Mouse (Mus musculus) limb, embryonic 12.5 days (tissue): ENCODE data around the gene Trim11. TPM values are rescaled to one million over a fixed set of nuclear protein-coding genes. Genes with fewer than 3 reads are reported as not detected.

Source experiments
- microRNA-seq: library from miRNA; unstranded; fragments of <30 nt; microRNA quantifications from one replicate; pipeline ENCODE4, GENCODE M21; 2017
- polyA plus RNA-seq: library from polyadenylated mRNA; unstranded; fragments of >200 nt; fragmentation: Nextera tagmentation; extraction: Ambion mirVana; gene quantifications from 2 replicates; pipeline ENCODE4 v1.2.1, GENCODE M21; 2016

Gene Trim11
- polyA plus RNA-seq, 1 experiment from 2014 or later: 22.4 TPM

Small RNA genes within 50 kb of the gene (microRNA-seq; reads per million reads assigned to microRNA genes)
- gene Gm44313: not detected

Other genes with a start within 250 kb of the Trim11 start
- gene Olfr317, start 238.9 kb upstream of the Trim11 start, polyA plus RNA-seq: not detected in 2 replicates
- not detected in 2 replicates for gene Olfr316, start 225.4 kb upstream of the Trim11 start, polyA plus RNA-seq
- not detected in 2 replicates for gene Olfr315, start 204.9 kb upstream of the Trim11 start, polyA plus RNA-seq
- gene Olfr314, start 195.1 kb upstream of the Trim11 start, polyA plus RNA-seq: not detected in 2 replicates
- gene Fam183b, start 176.1 kb upstream of the Trim11 start, polyA plus RNA-seq: not detected in 2 replicates
- not detected in 2 replicates for gene Olfr313, start 163.1 kb upstream of the Trim11 start, polyA plus RNA-seq
- not detected in 2 replicates for gene Olfr312, start 148.9 kb upstream of the Trim11 start, polyA plus RNA-seq
- not detected in 2 replicates for gene Olfr311, start 138.8 kb upstream of the Trim11 start, polyA plus RNA-seq
- gene Gm12258, start 130.9 kb upstream of the Trim11 start, polyA plus RNA-seq: 12.8 and 13.5 TPM in 2 replicates
- gene 2810021J22Rik, start 110.9 kb upstream of the Trim11 start, polyA plus RNA-seq: 8.9 and 11.0 TPM in 2 replicates
- 4.9 and 6.6 TPM in 2 replicates for gene Zfp39, start 73.9 kb upstream of the Trim11 start, polyA plus RNA-seq
- gene Btnl10, start 60.2 kb upstream of the Trim11 start, polyA plus RNA-seq: 0.25 TPM in 1 of 2 replicates, not detected in the other
- gene Rnf187, start 39.2 kb upstream of the Trim11 start, polyA plus RNA-seq: 306 and 315 TPM in 2 replicates
- 22.6 and 28.5 TPM in 2 replicates for gene Hist3h2ba, start 29.2 kb upstream of the Trim11 start, polyA plus RNA-seq
- gene Hist3h2a, start 23.4 kb upstream of the Trim11 start, polyA plus RNA-seq: 26.2 and 27.9 TPM in 2 replicates
- gene Trim17, start 23.4 kb upstream of the Trim11 start, polyA plus RNA-seq: 0.80 and 0.93 TPM in 2 replicates
- gene Obscn, start 158.3 kb downstream of the Trim11 start, polyA plus RNA-seq: 0.70 and 1.00 TPM in 2 replicates
- gene Iba57, start 185.6 kb downstream of the Trim11 start, polyA plus RNA-seq: 4.5 and 5.0 TPM in 2 replicates
- gene Gjc2, start 205.1 kb downstream of the Trim11 start, polyA plus RNA-seq: 0.65 and 1.2 TPM in 2 replicates
- gene Guk1, start 214.1 kb downstream of the Trim11 start, polyA plus RNA-seq: 121 and 130 TPM in 2 replicates
- 93.9 and 94.7 TPM in 2 replicates for gene Mrpl55, start 224.4 kb downstream of the Trim11 start, polyA plus RNA-seq
- 34.8 and 36.9 TPM in 2 replicates for gene 2310033P09Rik, start 230.2 kb downstream of the Trim11 start, polyA plus RNA-seq